ENCODE assay signal across 25 mouse cellular contexts in the genomic region with DNA sequence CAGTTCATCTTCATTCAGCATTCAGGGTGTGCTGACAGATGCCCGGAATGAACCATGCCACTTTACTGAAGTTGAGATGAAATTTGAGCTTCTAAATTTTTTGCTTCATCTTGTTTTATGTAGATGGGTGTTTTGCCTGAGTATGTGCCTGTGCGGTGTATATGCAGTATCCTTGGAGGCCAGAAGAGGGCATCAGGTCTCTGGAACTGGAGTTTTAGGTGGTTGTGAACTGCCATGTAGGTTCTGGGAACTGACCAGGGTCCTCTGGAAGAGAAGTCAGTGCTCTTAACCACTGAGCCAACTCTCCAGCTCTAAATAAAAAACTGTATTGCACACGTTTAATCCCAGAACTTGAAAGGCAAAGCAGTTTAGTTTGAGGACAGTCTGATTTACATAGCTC. TPM values are rescaled to one million over a fixed set of nuclear protein-coding genes. Genes with fewer than 3 reads are reported as not detected.
DNase-seq lines count a peak whose midpoint lies in the region; ATAC-seq and TF ChIP-seq lines count a peak whose summit lies in the region.
"Had no signal": no experiment of that assay in that cellular context is flagged by ENCODE, and none has a peak within 500 bp of the region (broad histone marks: within the 10 kb centered on the region; RNA-seq: fewer than 3 reads in every experiment).

No protein-coding gene starts in this region.

- TF ChIP-seq CTCF in heart, postnatal 0 days (IDR thresholded peaks at IDR 0.05; ENCODE audit: low read depth) = 0 out of 2 replicates have a peak, but pooled peaks have one; percentile 1
- TF ChIP-seq CTCF in liver, embryonic 14.5 days (IDR thresholded peaks at IDR 0.05; ENCODE audit: low read depth) = peak; percentile 31; the same call in 1 of the 2 replicates
- TF ChIP-seq CTCF in stomach, postnatal 0 days (IDR thresholded peaks at IDR 0.05; ENCODE audit: low read depth) = peak; percentile 34; the same call in 1 of the 2 replicates

- H3K27me3 ChIP-seq in heart, postnatal 0 days (ENCODE audit: control insufficient read depth, insufficient read depth, low read length) = no peaks in the 10 kb centered on the region
- no peaks in the 10 kb centered on the region for H3K27me3 ChIP-seq in liver, embryonic 14.5 days (ENCODE audit: control insufficient read depth, insufficient read depth, low read length)
- no peaks in the 10 kb centered on the region for H3K27me3 ChIP-seq in stomach, postnatal 0 days (ENCODE audit: control insufficient read depth, insufficient read depth, low read length)
- H3K27me3 ChIP-seq: embryonic facial prominence, embryonic 15.5 days; hindbrain, embryonic 15.5 days; limb, embryonic 12.5 days; liver, embryonic 15.5 days had no signal

- peaks cover 3% of the 10 kb centered on the region; the same call in 1 of the 2 replicates for H3K36me3 ChIP-seq in heart, postnatal 0 days (replicated peaks; ENCODE audit: control insufficient read depth, insufficient read depth, low read length)
- H3K36me3 ChIP-seq in liver, embryonic 14.5 days (replicated peaks; ENCODE audit: control insufficient read depth, insufficient read depth, low read depth) = no peaks in the 10 kb centered on the region
- H3K36me3 ChIP-seq in stomach, postnatal 0 days (ENCODE audit: control insufficient read depth, insufficient read depth, low read length) = no peaks in the 10 kb centered on the region
- H3K36me3 ChIP-seq: liver, embryonic 15.5 days had no signal

- no peaks in the 10 kb centered on the region for H3K4me1 ChIP-seq in heart, postnatal 0 days (ENCODE audit: control insufficient read depth, insufficient read depth)
- H3K4me1 ChIP-seq in liver, embryonic 14.5 days (replicated peaks; ENCODE audit: control insufficient read depth in 2 of 2, insufficient read depth in 2 of 2, low read length in 1 of 2) = no peaks in the 10 kb centered on the region
- H3K4me1 ChIP-seq in stomach, postnatal 0 days (replicated peaks; ENCODE audit: control insufficient read depth, insufficient read depth) = no peaks in the 10 kb centered on the region
- H3K4me1 ChIP-seq: embryonic facial prominence, embryonic 15.5 days; hindbrain, embryonic 15.5 days; limb, embryonic 12.5 days had no signal

- no peak for TF ChIP-seq EP300 in heart, postnatal 0 days (IDR thresholded peaks at IDR 0.05; ENCODE audit: low read depth)
- no peak for TF ChIP-seq EP300 in liver, embryonic 14.5 days (IDR thresholded peaks at IDR 0.05; ENCODE audit: low read depth)
- no peak for TF ChIP-seq EP300 in stomach, postnatal 0 days (optimal IDR thresholded peaks at IDR 0.05)

- no peak for ATAC-seq in heart, postnatal 0 days (ENCODE audit: insufficient read depth, low read depth)
- no peak for ATAC-seq in liver, embryonic 14.5 days (ENCODE audit: insufficient read depth)
- ATAC-seq in stomach, postnatal 0 days (ENCODE audit: low FRiP score, low TSS enrichment) = no peak
- ATAC-seq: forebrain, embryonic 16.5 days; lung, postnatal 0 days had no signal

- WGBS in heart, postnatal 0 days = 91% methylated on average over 3 of the region's 3 CpGs
- WGBS in liver, embryonic 14.5 days (ENCODE audit: insufficient replicate concordance) = 70% methylated on average over 3 of the region's 3 CpGs
- 92% methylated on average over 3 of the region's 3 CpGs for WGBS in stomach, postnatal 0 days

- 0 out of 2 replicates have a peak, but pooled peaks cover 7% of the 10 kb centered on the region for H3K9me3 ChIP-seq in heart, postnatal 0 days (replicated peaks; ENCODE audit: control insufficient read depth, low read length)
- H3K9me3 ChIP-seq in liver, embryonic 14.5 days (ENCODE audit: control insufficient read depth, low read length) = no peaks in the 10 kb centered on the region
- H3K9me3 ChIP-seq in stomach, postnatal 0 days (ENCODE audit: control insufficient read depth, low read length) = no peaks in the 10 kb centered on the region
- H3K9me3 ChIP-seq: embryonic facial prominence, embryonic 15.5 days; hindbrain, embryonic 15.5 days; limb, embryonic 12.5 days; liver, embryonic 15.5 days had no signal

- no peak overlapping the region for H3K4me2 ChIP-seq in heart, postnatal 0 days (ENCODE audit: low read depth, low read length)
- H3K4me2 ChIP-seq in liver, embryonic 14.5 days (ENCODE audit: low read depth) = no peak overlapping the region
- H3K4me2 ChIP-seq in stomach, postnatal 0 days (replicated peaks; ENCODE audit: low read depth) = no peak overlapping the region
- H3K4me2 ChIP-seq: embryonic facial prominence, embryonic 15.5 days; heart, embryonic 11.5 days; hindbrain, embryonic 15.5 days; limb, embryonic 12.5 days; liver, embryonic 15.5 days had no signal

- H3K4me3 ChIP-seq in heart, postnatal 0 days (ENCODE audit: low read depth, low read length) = no peak overlapping the region
- no peak overlapping the region for H3K4me3 ChIP-seq in liver, embryonic 14.5 days (ENCODE audit: insufficient read depth in 1 of 2, low read depth in 2 of 2, low read length in 2 of 2)
- no peak overlapping the region for H3K4me3 ChIP-seq in stomach, postnatal 0 days (ENCODE audit: low read depth, low read length)
- H3K4me3 ChIP-seq: embryonic facial prominence, embryonic 15.5 days; hindbrain, embryonic 15.5 days; limb, embryonic 12.5 days; liver, embryonic 15.5 days had no signal

- DNase-seq in heart, postnatal 0 days (ENCODE audit: low spot score) = no peak
- DNase-seq in heart, postnatal 36 days = no peak
- no peak for DNase-seq in liver, embryonic 14.5 days (ENCODE audit: low read depth in 3 of 3, low spot score in 3 of 3)
- no peak for DNase-seq in liver
- DNase-seq in ES-CJ7 (ENCODE audit: low read depth, low spot score) = peak; percentile 76
- DNase-seq in stomach, postnatal 0 days (ENCODE audit: low spot score) = no peak
- DNase-seq in spleen, postnatal 10 days (ENCODE audit: low spot score in 2 of 2) = no peak
- DNase-seq: B cell, adult 2 months; cerebellum, adult 2 months; cerebellum, postnatal 36 days; kidney, adult 11 months; kidney, postnatal 25 days; layer of hippocampus, adult 9-11 months; midbrain, embryonic 14.5 days; retina, postnatal 1 day; right cerebral cortex, postnatal 4 days; thymus, postnatal 14 days had no signal

- H3K27ac ChIP-seq in heart, postnatal 0 days (ENCODE audit: low read depth) = no peak overlapping the region
- H3K27ac ChIP-seq in liver, embryonic 14.5 days = no peak overlapping the region
- H3K27ac ChIP-seq in stomach, postnatal 0 days (replicated peaks) = no peak overlapping the region
- H3K27ac ChIP-seq: embryonic facial prominence, embryonic 15.5 days; hindbrain, embryonic 15.5 days; limb, embryonic 12.5 days; liver, embryonic 15.5 days had no signal

- intact Hi-C loops in heart, postnatal 36 days (cut with DNase I) = no loop called here

- no peak overlapping the region for H3K9ac ChIP-seq in heart, postnatal 0 days (replicated peaks; ENCODE audit: low read depth, low read length)
- H3K9ac ChIP-seq in liver, embryonic 14.5 days (replicated peaks) = no peak overlapping the region
- H3K9ac ChIP-seq in stomach, postnatal 0 days (ENCODE audit: low read length) = no peak overlapping the region
- H3K9ac ChIP-seq: embryonic facial prominence, embryonic 15.5 days; hindbrain, embryonic 15.5 days; limb, embryonic 12.5 days; liver, embryonic 15.5 days had no signal

RNA-seq across cellular contexts. Expression of gene Zfp629, which starts 45.3 kb away (rescaled TPM):
- 16.8 and 22.0 TPM in 2 replicates for total RNA-seq in heart, postnatal 0 days (2014; rRNA removed; ENCODE audit: low replicate concordance)
- polyA plus RNA-seq in heart, postnatal 0 days (2015; fragmentation: Nextera tagmentation; extraction: Ambion mirVana) = 6.9 and 11.3 TPM in 2 replicates
- 10 to 100 TPM; 18.1 to 22.4 TPM for total RNA-seq in heart, postnatal 36 days (2021)
- polyA plus RNA-seq in liver, embryonic 14.5 days (2012; rRNA removed) = 1.6 and 1.9 TPM in 2 replicates
- 1.4 and 2.2 TPM in 2 replicates for polyA plus RNA-seq in liver, embryonic 14.5 days (2014; fragmentation: Nextera tagmentation; extraction: Ambion mirVana)
- 3.6 and 3.7 TPM in 2 replicates for polyA plus RNA-seq in stomach, postnatal 0 days (2015; fragmentation: Nextera tagmentation; extraction: Ambion mirVana)

RNA-seq across cellular contexts. Expression of gene Bcl7c, which starts 47.9 kb away (rescaled TPM):
- total RNA-seq in heart, postnatal 0 days (2014; rRNA removed; ENCODE audit: low replicate concordance) = 19.3 and 32.4 TPM in 2 replicates
- 25.6 and 27.6 TPM in 2 replicates for polyA plus RNA-seq in heart, postnatal 0 days (2015; fragmentation: Nextera tagmentation; extraction: Ambion mirVana)
- total RNA-seq in heart, postnatal 36 days (2021) = 10 to 100 TPM; 34.6 to 35.8 TPM
- polyA plus RNA-seq in liver, embryonic 14.5 days (2012; rRNA removed) = 11.6 and 12.5 TPM in 2 replicates
- polyA plus RNA-seq in liver, embryonic 14.5 days (2014; fragmentation: Nextera tagmentation; extraction: Ambion mirVana) = 21.7 and 27.9 TPM in 2 replicates
- 42.2 and 46.8 TPM in 2 replicates for polyA plus RNA-seq in stomach, postnatal 0 days (2015; fragmentation: Nextera tagmentation; extraction: Ambion mirVana)

RNA-seq across cellular contexts. Expression of gene Ctf1, which starts 51.7 kb away (rescaled TPM):
- 9.3 and 11.1 TPM in 2 replicates for total RNA-seq in heart, postnatal 0 days (2014; rRNA removed; ENCODE audit: low replicate concordance)
- polyA plus RNA-seq in heart, postnatal 0 days (2015; fragmentation: Nextera tagmentation; extraction: Ambion mirVana) = 2.6 and 3.1 TPM in 2 replicates
- 1 to 10 TPM; 7.7 to 9.4 TPM for total RNA-seq in heart, postnatal 36 days (2021)
- 2.6 and 4.3 TPM in 2 replicates for polyA plus RNA-seq in liver, embryonic 14.5 days (2012; rRNA removed)
- 1.7 and 2.5 TPM in 2 replicates for polyA plus RNA-seq in liver, embryonic 14.5 days (2014; fragmentation: Nextera tagmentation; extraction: Ambion mirVana)
- polyA plus RNA-seq in stomach, postnatal 0 days (2015; fragmentation: Nextera tagmentation; extraction: Ambion mirVana) = 13.4 and 14.5 TPM in 2 replicates
- total RNA-seq: neutrophil, adult 5-6 weeks had no signal
